Mouse (Mus musculus): ENCODE measurements around the gene Ccn2. TPM values are rescaled to one million over a fixed set of nuclear protein-coding genes. Genes with fewer than 3 reads are reported as not detected.
"Not testable (repeated sequence)": the region's sequence is repeated elsewhere in the genome, so short reads cannot be mapped to it uniquely, and the experiment has no call there.

Ccn2 gene
- polyA plus RNA-seq, 1 experiment from 2014 or later, result 3.9 TPM

DNA sequence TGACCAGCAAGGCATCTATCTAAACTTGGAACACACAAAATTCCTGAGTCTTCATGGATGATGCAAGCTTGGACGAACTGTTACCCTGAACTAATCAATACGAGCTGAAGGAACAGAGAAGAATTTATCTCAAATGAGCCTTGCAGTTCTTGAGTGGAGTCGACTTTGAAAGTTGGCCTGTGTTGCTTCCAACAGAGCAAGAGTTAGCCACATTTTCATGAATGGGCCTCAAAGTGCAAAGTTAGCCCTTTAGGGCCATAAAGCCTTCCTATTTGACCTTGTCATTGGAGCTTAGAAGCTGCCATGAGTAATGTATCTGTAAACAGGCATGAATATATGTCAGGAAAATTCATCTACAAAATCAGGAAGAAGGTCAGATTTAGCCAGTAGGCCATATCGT is 19.5 kb downstream of the Ccn2 start:
- H3K4me1 ChIP-seq, result no peaks in the 10 kb centered on the region
- H3K27me3 ChIP-seq (replicated peaks), result no peaks in the 10 kb centered on the region
- no peak overlapping the region for H3K9ac ChIP-seq
- H3K27ac ChIP-seq, result no peak overlapping the region
- 85% methylated on average over 4 of the region's 4 CpGs for WGBS
- ATAC-seq (ENCODE audit: low FRiP score, low read depth), result no peak
- H3K9me3 ChIP-seq, result no peaks in the 10 kb centered on the region
- H3K4me2 ChIP-seq (replicated peaks), result no peak overlapping the region
- no peaks in the 10 kb centered on the region for H3K36me3 ChIP-seq
- H3K4me3 ChIP-seq, result no peak overlapping the region

GRCm38 (mm10) chr10:24615799-24616198 is 20.6 kb downstream of the Ccn2 start:
- Histone ChIP-seq H3K27me3 (replicated peaks) (no peaks in the 10 kb centered on the region), H3K9me3 (no peaks in the 10 kb centered on the region), H3K36me3 (no peaks in the 10 kb centered on the region), H3K9ac (no peak overlapping the region), H3K4me3 (no peak overlapping the region), H3K27ac (no peak overlapping the region), H3K4me2 (replicated peaks) (no peak overlapping the region), H3K4me1 (no peaks in the 10 kb centered on the region)
- WGBS, result 89% methylated on average over 6 of the region's 6 CpGs
- ATAC-seq (ENCODE audit: low FRiP score, low read depth), result no peak

- H3K36me3 ChIP-seq; H3K4me2 ChIP-seq (replicated peaks); H3K9me3 ChIP-seq; ATAC-seq (ENCODE audit: low FRiP score, low read depth); H3K4me3 ChIP-seq; H3K27me3 ChIP-seq (replicated peaks); H3K9ac ChIP-seq; H3K27ac ChIP-seq; H3K4me1 ChIP-seq: not testable (repeated sequence)
- 96% methylated on average over 1 of the region's 1 CpGs for WGBS
Measured at GRCm38 (mm10) chr10:24616572-24616971, 21.3 kb downstream of the Ccn2 start.

DNA sequence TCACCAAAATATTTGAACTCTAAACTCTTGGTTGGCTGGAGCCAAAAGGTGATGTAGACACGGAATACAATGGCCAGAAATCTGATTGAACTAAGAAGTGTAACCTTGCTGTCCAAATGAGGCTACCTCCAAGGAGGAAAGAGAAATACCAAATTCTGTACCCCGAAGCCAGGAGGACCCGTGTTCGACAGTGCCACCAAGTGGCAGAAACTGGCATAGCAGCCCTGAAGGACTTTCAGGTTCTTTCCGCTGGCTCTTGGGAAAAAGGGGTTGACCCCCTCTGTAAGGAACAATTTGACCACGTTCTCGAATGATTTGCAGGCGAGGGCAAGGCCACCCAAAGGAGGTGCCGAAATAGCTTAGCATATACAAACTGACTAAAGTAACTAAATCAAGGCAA is 26.3 kb downstream of the Ccn2 start:
- Histone ChIP-seq H3K36me3 (no peaks in the 10 kb centered on the region), H3K27ac (no peak overlapping the region), H3K9ac (no peak overlapping the region), H3K4me2 (replicated peaks) (no peak overlapping the region), H3K27me3 (replicated peaks) (no peaks in the 10 kb centered on the region), H3K9me3 (no peaks in the 10 kb centered on the region), H3K4me1 (no peaks in the 10 kb centered on the region), H3K4me3 (no peak overlapping the region)
- WGBS, result 39% methylated on average over 9 of the region's 9 CpGs
- ATAC-seq (ENCODE audit: low FRiP score, low read depth), result no peak

DNA sequence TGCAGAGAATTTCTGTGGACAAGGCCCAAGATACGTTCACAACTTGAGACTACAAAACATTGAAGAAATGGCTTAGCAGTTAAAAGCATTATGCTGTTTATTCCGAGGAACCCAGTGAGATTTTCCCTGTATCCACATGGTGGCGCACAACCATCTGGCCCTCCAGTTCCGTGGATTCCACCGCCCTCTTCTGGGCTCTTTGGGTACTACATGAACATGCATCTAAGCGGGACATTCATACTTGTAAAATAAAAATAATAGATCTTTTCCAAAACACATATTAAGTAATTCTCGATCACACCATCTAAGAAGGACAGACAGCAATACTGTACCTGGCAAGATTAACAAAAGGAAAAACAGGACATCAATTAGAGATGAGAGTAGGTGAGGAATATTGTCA is 27.3 kb downstream of the Ccn2 start:
- no peak for ATAC-seq (ENCODE audit: low FRiP score, low read depth)
- no peak overlapping the region for H3K4me2 ChIP-seq (replicated peaks)
- no peak overlapping the region for H3K27ac ChIP-seq
- H3K9me3 ChIP-seq, result no peaks in the 10 kb centered on the region
- WGBS, result 32% methylated on average over 7 of the region's 7 CpGs
- no peaks in the 10 kb centered on the region for H3K36me3 ChIP-seq
- no peaks in the 10 kb centered on the region for H3K27me3 ChIP-seq (replicated peaks)
- H3K9ac ChIP-seq, result no peak overlapping the region
- no peak overlapping the region for H3K4me3 ChIP-seq
- H3K4me1 ChIP-seq, result no peaks in the 10 kb centered on the region

DNA sequence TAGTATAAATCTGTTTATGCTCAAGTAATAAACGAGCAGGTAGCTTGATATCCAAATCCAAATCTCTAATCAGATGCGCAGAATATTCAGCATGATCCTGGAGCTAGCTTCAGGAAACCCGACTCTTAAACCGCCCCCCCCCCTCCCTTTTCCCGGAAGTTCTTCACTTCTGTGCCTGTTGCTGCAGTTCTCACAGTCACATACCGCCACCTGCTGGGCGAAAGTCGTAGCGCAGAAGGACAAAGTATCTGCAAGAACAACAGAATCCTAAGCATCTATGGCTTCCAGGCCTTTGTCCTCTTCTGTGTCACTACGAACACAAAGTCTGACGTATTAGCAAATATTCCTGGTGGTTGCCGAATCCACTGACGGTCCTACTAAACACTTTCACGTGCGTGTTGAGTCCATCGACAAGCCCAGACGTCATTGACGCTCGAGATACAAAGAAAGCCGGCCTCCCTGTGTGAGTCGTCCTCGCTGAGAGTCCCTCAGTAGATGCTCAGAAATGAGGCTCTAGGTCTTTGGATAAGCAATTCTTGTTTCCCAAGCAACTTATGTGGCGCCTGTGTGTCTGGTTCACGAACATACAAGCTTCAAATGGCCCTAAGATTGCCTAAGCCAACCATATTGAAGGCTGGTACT is 29.9 kb downstream of the Ccn2 start:
- Histone ChIP-seq H3K4me1 (no peaks in the 10 kb centered on the region), H3K9ac (no peak overlapping the region), H3K36me3 (no peaks in the 10 kb centered on the region), H3K4me3 (no peak overlapping the region), H3K27me3 (replicated peaks) (no peaks in the 10 kb centered on the region), H3K4me2 (replicated peaks) (peak overlapping the region; percentile 7; the same call in 1 of the 2 replicates), H3K9me3 (no peaks in the 10 kb centered on the region), H3K27ac (no peak overlapping the region)
- 40% methylated on average over 24 of the region's 24 CpGs for WGBS
- ATAC-seq (ENCODE audit: low FRiP score, low read depth), result peak; percentile 26; the same call in 1 of the 2 replicates

DNA sequence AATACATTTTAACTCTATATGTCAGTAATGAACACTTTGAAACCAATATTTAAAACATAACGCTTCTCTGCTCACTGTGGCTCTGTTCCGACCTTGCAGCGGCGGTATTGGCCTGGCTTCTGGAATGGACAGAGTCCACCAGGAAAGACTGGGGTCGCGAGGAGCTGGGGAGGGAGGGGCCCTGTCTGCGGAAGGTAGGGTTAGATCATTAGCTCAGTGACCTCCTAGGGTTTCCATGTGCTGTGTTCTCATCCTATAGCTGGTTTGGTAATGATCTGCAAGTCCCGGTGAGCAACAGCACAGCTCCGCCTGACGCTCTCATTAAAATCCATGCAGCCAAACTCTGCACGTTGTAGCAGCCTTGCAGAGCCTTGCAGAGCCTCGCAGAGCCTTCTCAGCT is 32.0 kb downstream of the Ccn2 start:
- Histone ChIP-seq H3K4me3 (no peak overlapping the region), H3K27me3 (replicated peaks) (no peaks in the 10 kb centered on the region), H3K9me3 (no peaks in the 10 kb centered on the region), H3K36me3 (no peaks in the 10 kb centered on the region), H3K27ac (no peak overlapping the region), H3K4me1 (no peaks in the 10 kb centered on the region), H3K9ac (no peak overlapping the region), H3K4me2 (replicated peaks) (no peak overlapping the region)
- no peak for ATAC-seq (ENCODE audit: low FRiP score, low read depth)
- 72% methylated on average over 12 of the region's 12 CpGs for WGBS

GRCm38 (mm10) chr10:24628466-24628865 is 33.2 kb downstream of the Ccn2 start:
- Histone ChIP-seq H3K9ac (no peak overlapping the region), H3K4me2 (replicated peaks) (no peak overlapping the region), H3K4me1 (no peaks in the 10 kb centered on the region), H3K27ac (no peak overlapping the region), H3K9me3 (no peaks in the 10 kb centered on the region), H3K27me3 (replicated peaks) (no peaks in the 10 kb centered on the region), H3K4me3 (no peak overlapping the region), H3K36me3 (no peaks in the 10 kb centered on the region)
- ATAC-seq (ENCODE audit: low FRiP score, low read depth), result no peak
- WGBS, result 86% methylated on average over 9 of the region's 9 CpGs

GRCm38 (mm10) chr10:24629086-24629720 is 34.0 kb downstream of the Ccn2 start:
- no peaks in the 10 kb centered on the region for H3K27me3 ChIP-seq (replicated peaks)
- H3K9ac ChIP-seq, result no peak overlapping the region
- WGBS, result 48% methylated on average over 9 of the region's 9 CpGs
- H3K4me3 ChIP-seq, result no peak overlapping the region
- no peak overlapping the region for H3K27ac ChIP-seq
- ATAC-seq (ENCODE audit: low FRiP score, low read depth), result no peak
- H3K4me1 ChIP-seq, result no peaks in the 10 kb centered on the region
- no peaks in the 10 kb centered on the region for H3K36me3 ChIP-seq
- no peak overlapping the region for H3K4me2 ChIP-seq (replicated peaks)
- no peaks in the 10 kb centered on the region for H3K9me3 ChIP-seq

GRCm38 (mm10) chr10:24630469-24631081 is 35.3 kb downstream of the Ccn2 start:
- peak overlapping the region; percentile 41; the same call in 1 of the 2 replicates for H3K4me2 ChIP-seq (replicated peaks)
- 29% methylated on average over 18 of the region's 18 CpGs for WGBS
- no peaks in the 10 kb centered on the region for H3K36me3 ChIP-seq
- peak; percentile 41; the same call in 1 of the 2 replicates for ATAC-seq (ENCODE audit: low FRiP score, low read depth)
- H3K27ac ChIP-seq, result no peak overlapping the region
- H3K27me3 ChIP-seq (replicated peaks), result no peaks in the 10 kb centered on the region
- no peaks in the 10 kb centered on the region for H3K4me1 ChIP-seq
- no peak overlapping the region for H3K4me3 ChIP-seq
- no peak overlapping the region for H3K9ac ChIP-seq
- no peaks in the 10 kb centered on the region for H3K9me3 ChIP-seq

- no peaks in the 10 kb centered on the region for H3K27me3 ChIP-seq (replicated peaks)
- ATAC-seq (ENCODE audit: low FRiP score, low read depth), result peak; percentile 51; the same call in 1 of the 2 replicates
Measured at GRCm38 (mm10) chr10:24631122-24631521, 35.9 kb downstream of the Ccn2 start.

DNA sequence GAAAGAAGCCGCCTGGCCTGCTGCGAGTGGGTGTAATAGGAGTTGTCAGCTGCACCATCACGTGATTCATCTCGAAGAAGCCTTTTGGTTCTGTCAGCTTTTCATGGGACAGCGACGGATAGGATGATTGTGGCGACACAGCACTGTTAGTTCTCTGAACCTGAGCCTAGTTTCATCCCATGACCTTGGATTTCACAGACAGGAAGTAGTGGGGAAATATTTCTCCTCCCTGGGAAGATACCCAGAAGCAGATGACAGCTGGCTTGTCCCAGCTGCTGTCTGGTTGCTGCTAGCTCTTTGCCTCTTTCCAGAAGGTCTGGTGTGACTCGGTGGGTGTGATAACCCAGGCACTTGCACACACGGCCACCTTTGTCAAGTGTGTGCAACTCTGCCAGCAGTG is 39.0 kb downstream of the Ccn2 start:
- no peak overlapping the region for H3K27ac ChIP-seq
- no peak overlapping the region for H3K4me3 ChIP-seq
- no peak overlapping the region for H3K4me2 ChIP-seq (replicated peaks)
- ATAC-seq (ENCODE audit: low FRiP score, low read depth), result no peak
- no peaks in the 10 kb centered on the region; the same call in 1 of the 2 replicates for H3K4me1 ChIP-seq
- H3K36me3 ChIP-seq, result no peaks in the 10 kb centered on the region
- 81% methylated on average over 9 of the region's 9 CpGs for WGBS
- H3K27me3 ChIP-seq (replicated peaks), result no peaks in the 10 kb centered on the region
- H3K9me3 ChIP-seq, result no peaks in the 10 kb centered on the region
- no peak overlapping the region for H3K9ac ChIP-seq

More at GRCm38 (mm10) chr10:24631122-24631521, 35.9 kb downstream of the Ccn2 start:
- Histone ChIP-seq H3K9me3 (no peaks in the 10 kb centered on the region), H3K4me1 (no peaks in the 10 kb centered on the region), H3K36me3 (no peaks in the 10 kb centered on the region), H3K4me3 (no peak overlapping the region), H3K27ac (no peak overlapping the region), H3K9ac (no peak overlapping the region), H3K4me2 (replicated peaks) (no peak overlapping the region)
- 91% methylated on average over 5 of the region's 5 CpGs for WGBS

Measured in neural tube, embryonic 12.5 days (tissue).